Mouse (Mus musculus) adrenal gland, adult 2 months (tissue): ENCODE data around the gene Il1rn. TPM values are rescaled to one million over a fixed set of nuclear protein-coding genes. Genes with fewer than 3 reads are reported as not detected.

Experiments used
- DNase-seq: peaks from one replicate; pipeline ENCODE4 v3.0.0; 2021
- long read RNA-seq: library from polyadenylated mRNA; stranded (forward); transcript quantifications from one replicate; pipeline ENCODE4 v2.0.0, GENCODE M21; 2021
- polyA plus RNA-seq: library from polyadenylated mRNA; depleted of rRNA; stranded (reverse); fragments of >200 nt; gene quantifications from 2 replicates; pipeline ENCODE4 v1.2.3, GENCODE M21; 2012; rRNA removed
- total RNA-seq, 2 experiments: library from RNA; stranded (reverse); gene quantifications; 2 replicates each; pipeline ENCODE4 v1.2.3; 2021

The Il1rn gene
- total RNA-seq: under 1 TPM; 0.52 to 0.73 TPM
- polyA plus RNA-seq: 0.06 and 0.07 TPM in 2 replicates
- long read RNA-seq, partial matches to known transcripts: 0 of 1 reads
- long read RNA-seq, other reads (novel, unspliced or antisense): 0 of 1 reads

GRCm38 (mm10) chr2:24336545-24336944 lies at the start of gene Il1rn:
Gene Il1rn (plus strand): TSS chr2:24336853.
- no peak for DNase-seq

GRCm38 (mm10) chr2:24290896-24291295 lies 45.8 kb upstream of the Il1rn start, which contains the start of gene Il1f10:
Gene Il1f10 (plus strand): TSS chr2:24291196.
- no peak for DNase-seq

GRCm38 (mm10) chr2:24294616-24295015 lies 42.0 kb upstream of the Il1rn start:
- no peak for DNase-seq

- peak; percentile 11 for DNase-seq
Observed at GRCm38 (mm10) chr2:24296837-24297236, 39.8 kb upstream of the Il1rn start.

GRCm38 (mm10) chr2:24311302-24312001 lies 25.2 kb upstream of the Il1rn start:
- DNase-seq: no peak

GRCm38 (mm10) chr2:24316919-24317318 lies 19.7 kb upstream of the Il1rn start:
- no peak for DNase-seq

GRCm38 (mm10) chr2:24317919-24318598 lies 18.6 kb upstream of the Il1rn start:
- peak; percentile 20 for DNase-seq

- peak; percentile 67 for DNase-seq
Observed at GRCm38 (mm10) chr2:24335333-24335732, 1.3 kb upstream of the Il1rn start.

- no peak for DNase-seq
Observed at GRCm38 (mm10) chr2:24341395-24341885, 4.8 kb downstream of the Il1rn start.

- no peak for DNase-seq
Observed at GRCm38 (mm10) chr2:24344619-24345018, 8.0 kb downstream of the Il1rn start.

- peak; percentile 7 for DNase-seq
Observed at GRCm38 (mm10) chr2:24345056-24345455, 8.4 kb downstream of the Il1rn start.

GRCm38 (mm10) chr2:24347926-24348325 lies 11.3 kb downstream of the Il1rn start:
- DNase-seq: no peak

- DNase-seq: no peak
Observed at GRCm38 (mm10) chr2:24351159-24351558, 14.5 kb downstream of the Il1rn start.

- no peak for DNase-seq
Observed at GRCm38 (mm10) chr2:24353042-24353441, 16.4 kb downstream of the Il1rn start.

- DNase-seq: no peak
Observed at GRCm38 (mm10) chr2:24357642-24358041, 21.0 kb downstream of the Il1rn start.

- DNase-seq: no peak
Observed at GRCm38 (mm10) chr2:24359347-24359746, 22.7 kb downstream of the Il1rn start.

- DNase-seq: no peak
Observed at GRCm38 (mm10) chr2:24363818-24364217, 27.2 kb downstream of the Il1rn start.

GRCm38 (mm10) chr2:24366214-24366975 lies 29.7 kb downstream of the Il1rn start:
- DNase-seq: no peak

GRCm38 (mm10) chr2:24367030-24367894 lies 30.6 kb downstream of the Il1rn start, which contains the start of gene Psd4:
Gene Psd4 (plus strand): TSS chr2:24367580.
- peak; percentile 79 for DNase-seq

GRCm38 (mm10) chr2:24367895-24368261 lies 31.2 kb downstream of the Il1rn start:
- no peak for DNase-seq

GRCm38 (mm10) chr2:24378747-24379450 lies 42.2 kb downstream of the Il1rn start:
- no peak for DNase-seq
